Mouse (Mus musculus): ENCODE results near the gene Ccdc22. TPM values are rescaled to one million over a fixed set of nuclear protein-coding genes. Genes with fewer than 3 reads are reported as not detected.
A peak's percentile ranks its signal among the peaks of the same experiment; 100 is the strongest.

Ccdc22 gene
- 9.1 and 13.2 TPM in 2 replicates for total RNA-seq (2014; rRNA removed)
- polyA plus RNA-seq (2012; rRNA removed): 10.8 and 12.3 TPM in 2 replicates

GRCm38 (mm10) chrX:7604879-7605574 is at the start of gene Ccdc22:
TSS of gene Ccdc22 (minus strand) at chrX:7605517.
- TF ChIP-seq POLR2A (IDR thresholded peaks at IDR 0.05; ENCODE audit: extremely low read depth, insufficient read depth, low read length) (no peak), CTCF (IDR thresholded peaks at IDR 0.05; ENCODE audit: low read depth, low read length) (no peak)
- H3K27ac ChIP-seq (replicated peaks; ENCODE audit: insufficient read depth, low read depth, low read length): peak within 1 kb of the TSS; percentile 45; the same call in 1 of the 2 replicates
- H3K79me2 ChIP-seq (ENCODE audit: control insufficient read depth, insufficient read depth, low read length): no peaks in the 10 kb centered on the region
- H3K9ac ChIP-seq (ENCODE audit: low read depth, low read length): peak within 1 kb of the TSS; percentile 94
- H3K36me3 ChIP-seq (ENCODE audit: control insufficient read depth, insufficient read depth, low read length): peaks cover 3% of the 10 kb centered on the region; the same call in 1 of the 2 replicates
- WGBS: 0% methylated on average over 28 of the region's 28 CpGs
- peak; percentile 77 for DNase-seq (ENCODE audit: extremely low read depth, low read depth, low spot score)
- H3K4me3 ChIP-seq (ENCODE audit: insufficient read depth, low read depth, low read length): peak within 1 kb of the TSS; percentile 86
- no peaks in the 10 kb centered on the region for H3K4me1 ChIP-seq (ENCODE audit: control insufficient read depth, insufficient read depth, low read length)
- peaks cover under 1% of the 10 kb centered on the region; the same call in 1 of the 2 replicates for H3K27me3 ChIP-seq (ENCODE audit: control insufficient read depth, insufficient read depth, low read length)

DNA sequence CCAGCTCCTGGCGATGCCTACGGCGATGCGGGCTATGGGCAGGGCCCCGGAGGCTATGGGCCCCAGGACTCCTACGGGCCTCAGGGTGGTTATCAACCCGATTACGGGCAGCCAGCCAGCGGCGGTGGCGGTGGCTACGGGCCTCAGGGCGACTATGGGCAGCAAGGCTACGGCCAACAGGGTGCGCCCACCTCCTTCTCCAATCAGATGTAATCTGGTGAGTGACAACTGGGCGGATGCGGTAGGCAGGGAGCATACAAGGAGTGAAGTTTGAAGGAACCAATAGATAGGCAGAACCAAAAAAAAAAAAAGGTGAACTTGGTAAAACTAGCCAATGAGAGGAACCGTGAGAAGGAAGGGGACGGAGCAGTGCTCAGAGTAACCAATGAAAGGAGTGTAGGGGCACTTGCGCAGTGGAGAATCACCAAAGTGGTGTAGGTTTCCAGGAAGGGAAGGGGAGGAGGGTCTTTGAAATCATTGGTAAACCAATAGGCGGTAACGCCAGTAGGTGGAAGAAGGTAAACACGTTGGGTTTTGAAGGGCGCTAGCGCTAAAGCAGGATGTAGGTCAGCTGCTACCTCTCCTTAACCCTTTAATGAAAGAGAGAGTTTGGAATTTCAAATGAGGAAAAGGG is 43.5 kb upstream of the Ccdc22 start:
- Histone ChIP-seq H3K9ac (ENCODE audit: low read depth, low read length) (peak overlapping the region; percentile 87), H3K36me3 (ENCODE audit: control insufficient read depth, insufficient read depth, low read length) (no peaks in the 10 kb centered on the region), H3K79me2 (ENCODE audit: control insufficient read depth, insufficient read depth, low read length) (no peaks in the 10 kb centered on the region), H3K27ac (replicated peaks; ENCODE audit: insufficient read depth, low read depth, low read length) (peak overlapping the region; percentile 95), H3K4me3 (ENCODE audit: insufficient read depth, low read depth, low read length) (peak overlapping the region; percentile 66), H3K27me3 (ENCODE audit: control insufficient read depth, insufficient read depth, low read length) (no peaks in the 10 kb centered on the region), H3K4me1 (ENCODE audit: control insufficient read depth, insufficient read depth, low read length) (peaks cover 3% of the 10 kb centered on the region; the same call in 1 of the 2 replicates)
- peak; percentile 59; the same call in 1 of the 2 replicates for TF ChIP-seq POLR2A (IDR thresholded peaks at IDR 0.05; ENCODE audit: extremely low read depth, insufficient read depth, low read length)
- no peak for TF ChIP-seq CTCF (IDR thresholded peaks at IDR 0.05; ENCODE audit: low read depth, low read length)
- under 1% methylated on average over 25 of the region's 25 CpGs for WGBS
- peak; percentile 97 for DNase-seq (ENCODE audit: extremely low read depth, low read depth, low spot score)

- no peak overlapping the region for H3K4me3 ChIP-seq (ENCODE audit: insufficient read depth, low read depth, low read length)
- peak; percentile 65 for DNase-seq (ENCODE audit: extremely low read depth, low read depth, low spot score)
- H3K36me3 ChIP-seq (ENCODE audit: control insufficient read depth, insufficient read depth, low read length): no peaks in the 10 kb centered on the region
- H3K27me3 ChIP-seq (ENCODE audit: control insufficient read depth, insufficient read depth, low read length): no peaks in the 10 kb centered on the region
- H3K9ac ChIP-seq (ENCODE audit: low read depth, low read length): no peak overlapping the region
- TF ChIP-seq CTCF (IDR thresholded peaks at IDR 0.05; ENCODE audit: low read depth, low read length) (peak; percentile 44; the same call in 1 of the 2 replicates), POLR2A (IDR thresholded peaks at IDR 0.05; ENCODE audit: extremely low read depth, insufficient read depth, low read length) (no peak)
- peaks cover 3% of the 10 kb centered on the region; the same call in 1 of the 2 replicates for H3K4me1 ChIP-seq (ENCODE audit: control insufficient read depth, insufficient read depth, low read length)
- 11% methylated on average over 5 of the region's 5 CpGs for WGBS
- H3K27ac ChIP-seq (replicated peaks; ENCODE audit: insufficient read depth, low read depth, low read length): no peak overlapping the region
- H3K79me2 ChIP-seq (ENCODE audit: control insufficient read depth, insufficient read depth, low read length): no peaks in the 10 kb centered on the region
Observed at GRCm38 (mm10) chrX:7645349-7645748, 40.0 kb upstream of the Ccdc22 start.

- H3K9ac ChIP-seq (ENCODE audit: low read depth, low read length): no peak overlapping the region
- TF ChIP-seq POLR2A (IDR thresholded peaks at IDR 0.05; ENCODE audit: extremely low read depth, insufficient read depth, low read length) (no peak), CTCF (IDR thresholded peaks at IDR 0.05; ENCODE audit: low read depth, low read length) (no peak)
- 37% methylated on average over 11 of the region's 12 CpGs for WGBS
Observed at GRCm38 (mm10) chrX:7640785-7641184, 35.5 kb upstream of the Ccdc22 start.

GRCm38 (mm10) chrX:7639536-7640325 is 34.4 kb upstream of the Ccdc22 start:
- no peak for TF ChIP-seq CTCF (IDR thresholded peaks at IDR 0.05; ENCODE audit: low read depth, low read length)
- no peak for TF ChIP-seq POLR2A (IDR thresholded peaks at IDR 0.05; ENCODE audit: extremely low read depth, insufficient read depth, low read length)
- Histone ChIP-seq H3K4me3 (ENCODE audit: insufficient read depth, low read depth, low read length) (no peak overlapping the region), H3K27ac (replicated peaks; ENCODE audit: insufficient read depth, low read depth, low read length) (no peak overlapping the region), H3K27me3 (ENCODE audit: control insufficient read depth, insufficient read depth, low read length) (no peaks in the 10 kb centered on the region; the same call in 1 of the 2 replicates), H3K79me2 (ENCODE audit: control insufficient read depth, insufficient read depth, low read length) (no peaks in the 10 kb centered on the region), H3K9ac (ENCODE audit: low read depth, low read length) (no peak overlapping the region), H3K4me1 (ENCODE audit: control insufficient read depth, insufficient read depth, low read length) (no peaks in the 10 kb centered on the region), H3K36me3 (ENCODE audit: control insufficient read depth, insufficient read depth, low read length) (no peaks in the 10 kb centered on the region)
- no peak for DNase-seq (ENCODE audit: extremely low read depth, low read depth, low spot score)
- 13% methylated on average over 13 of the region's 13 CpGs for WGBS

More at GRCm38 (mm10) chrX:7640785-7641184, 35.5 kb upstream of the Ccdc22 start:
- no peak overlapping the region for H3K27ac ChIP-seq (replicated peaks; ENCODE audit: insufficient read depth, low read depth, low read length)
- DNase-seq (ENCODE audit: extremely low read depth, low read depth, low spot score): no peak
- no peaks in the 10 kb centered on the region for H3K36me3 ChIP-seq (ENCODE audit: control insufficient read depth, insufficient read depth, low read length)
- H3K4me3 ChIP-seq (ENCODE audit: insufficient read depth, low read depth, low read length): no peak overlapping the region
- H3K27me3 ChIP-seq (ENCODE audit: control insufficient read depth, insufficient read depth, low read length): no peaks in the 10 kb centered on the region; the same call in 1 of the 2 replicates
- H3K79me2 ChIP-seq (ENCODE audit: control insufficient read depth, insufficient read depth, low read length): no peaks in the 10 kb centered on the region
- H3K4me1 ChIP-seq (ENCODE audit: control insufficient read depth, insufficient read depth, low read length): no peaks in the 10 kb centered on the region
